Mouse (Mus musculus) heart, postnatal 25 days (tissue): ENCODE measurements around the gene Cd4. TPM values are rescaled to one million over a fixed set of nuclear protein-coding genes. Genes with fewer than 3 reads are reported as not detected.
A peak's percentile ranks its signal among the peaks of the same experiment; 100 is the strongest.
"Not testable (repeated sequence)": the region's sequence is repeated elsewhere in the genome, so short reads cannot be mapped to it uniquely, and the experiment has no call there.

Experiments used
- DNase-seq: peaks from one replicate; pipeline ENCODE4 v3.0.0; 2022; ENCODE audit warnings: low spot score
- intact Hi-C: fragments of 180-260 bp; cut with DNase I; formaldehyde crosslinking; loops from one replicate; pipeline ENCODE4 v1.15.1; 2025
- total RNA-seq, 2 experiments: library from RNA; stranded (reverse); gene quantifications; 2 replicates each; pipeline ENCODE4 v1.2.3; 2021

The Cd4 gene
- total RNA-seq, 2 experiments from 2014 or later, result 0.73 to 1.3 TPM

DNA sequence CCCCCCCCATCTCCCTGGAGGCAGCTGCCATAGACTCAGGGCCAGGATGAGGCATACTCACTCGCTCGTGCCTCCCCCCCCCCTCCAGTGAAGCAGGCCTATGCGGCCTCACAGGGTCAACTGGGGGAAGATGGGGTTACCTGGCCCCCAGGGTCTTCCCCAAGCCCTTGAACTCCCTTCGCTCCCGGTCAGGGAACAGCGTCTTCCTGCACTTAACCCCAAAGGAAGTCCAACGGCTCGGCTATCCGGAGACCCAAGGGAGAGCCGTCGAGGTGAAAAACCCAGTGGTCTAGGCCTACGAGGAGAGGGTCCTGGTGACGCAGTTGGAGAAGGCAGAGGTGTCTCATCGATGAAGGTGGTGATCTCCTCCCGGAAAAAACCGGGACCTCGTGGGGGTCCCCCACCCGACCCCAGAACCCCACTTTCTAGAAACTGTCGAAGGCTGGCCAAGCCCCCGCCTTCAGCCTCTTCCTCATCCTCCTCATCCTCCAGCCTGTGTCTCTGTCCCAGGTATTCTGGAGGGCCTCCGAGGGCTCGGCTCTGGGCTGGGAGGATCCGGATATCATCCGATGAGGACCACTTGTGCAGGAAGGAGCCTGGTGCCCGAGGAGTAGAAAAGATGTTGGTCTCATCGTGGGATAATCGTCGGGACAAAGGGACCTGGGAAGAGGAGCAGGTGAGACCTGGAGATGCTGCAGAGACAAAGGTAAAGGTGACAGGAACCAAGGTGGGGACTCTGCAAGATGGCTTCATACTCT, 29.3 kb downstream of the Cd4 start:
- DNase-seq, result no peak
- intact Hi-C loops, result no loop called here

DNA sequence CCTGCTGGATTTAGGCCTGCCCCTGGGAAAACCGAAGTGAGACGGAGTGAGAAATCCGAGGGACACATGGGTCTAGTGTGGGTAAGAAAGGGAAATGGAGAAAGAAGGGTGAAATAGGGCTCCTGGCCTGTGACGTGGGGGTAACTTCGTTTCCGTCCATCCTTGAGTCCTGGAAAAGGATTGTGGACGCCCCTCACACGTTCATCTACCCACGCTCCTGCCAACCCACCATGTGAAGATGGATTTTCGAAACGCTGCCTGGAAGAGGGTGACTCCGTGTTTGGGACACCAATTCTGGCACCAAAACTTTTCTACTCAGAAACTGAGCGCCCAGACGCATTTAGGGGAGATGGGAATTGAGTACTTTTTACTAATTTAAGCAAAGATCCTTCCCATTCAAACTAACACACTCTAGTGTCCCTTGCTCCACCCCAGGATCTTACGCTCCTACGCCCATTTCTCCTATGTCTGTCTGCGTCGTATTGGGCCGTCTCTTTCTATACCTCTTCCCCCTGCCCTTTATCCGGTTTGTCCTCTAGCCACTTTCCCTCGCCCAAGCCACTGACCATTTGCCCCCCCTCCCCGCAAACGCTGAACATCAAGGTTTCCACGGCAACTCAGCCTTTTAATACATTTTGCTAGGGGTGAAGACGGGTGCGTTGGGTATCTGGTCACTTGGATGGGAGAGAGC, 30.0 kb downstream of the Cd4 start:
- intact Hi-C loops, result no loop called here
- no peak for DNase-seq

DNA sequence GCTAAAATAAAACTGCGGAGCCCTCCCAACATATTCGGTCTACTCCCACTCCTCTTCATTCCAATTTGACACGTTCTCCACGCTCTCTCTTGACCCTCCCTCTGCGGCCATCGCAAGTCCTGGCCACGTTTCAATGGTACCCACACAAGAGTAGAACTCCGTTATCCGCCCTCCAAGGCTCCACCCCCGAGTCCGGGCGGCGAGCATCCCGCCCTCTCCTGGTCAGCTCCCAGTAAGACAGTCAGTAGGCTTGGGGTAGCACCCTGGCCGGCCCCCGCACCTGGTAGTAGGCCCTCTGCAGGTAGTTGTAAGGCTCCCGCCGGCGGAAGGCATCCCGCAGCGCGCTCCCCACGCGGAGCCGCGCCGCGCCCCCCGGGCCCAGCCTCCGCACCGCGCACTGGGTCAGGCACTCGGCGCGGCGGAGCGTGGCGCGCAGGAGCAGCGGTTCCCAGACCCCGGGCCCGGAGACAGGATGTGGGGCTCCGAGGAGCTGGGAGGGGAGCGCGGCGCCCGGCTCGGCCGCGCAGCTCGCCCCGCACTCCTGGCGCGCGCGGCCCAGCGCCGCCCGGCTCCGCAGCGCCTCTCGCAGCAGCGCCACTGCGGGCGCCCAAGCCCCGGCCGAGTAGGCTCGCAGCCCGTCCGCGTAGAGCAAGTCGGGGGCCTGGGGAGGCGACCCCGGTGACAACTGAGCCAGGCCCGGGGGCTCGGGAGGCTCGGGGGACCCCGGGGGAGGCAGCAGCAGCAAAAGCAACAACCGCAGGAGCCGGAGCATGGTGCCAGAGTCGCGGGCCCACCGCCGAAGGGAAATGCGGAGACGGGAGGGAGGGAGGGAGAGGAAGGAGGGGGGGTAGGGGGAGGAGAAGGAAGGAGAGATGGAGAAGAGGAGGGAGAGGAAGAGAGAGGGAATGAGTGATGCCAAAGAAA, 30.8 kb downstream of the Cd4 start, which contains the start of gene P3h3:
Gene P3h3, minus strand, starts transcription at position 837 of the 924 bp plus-strand sequence.
- peak; percentile 74 for DNase-seq
- intact Hi-C loops, result no loop called here

- DNase-seq, result no peak
- intact Hi-C loops, result no loop called here
These were observed 31.7 kb downstream of the Cd4 start for GRCm38 (mm10) chr6:124856321-124856720.

DNA sequence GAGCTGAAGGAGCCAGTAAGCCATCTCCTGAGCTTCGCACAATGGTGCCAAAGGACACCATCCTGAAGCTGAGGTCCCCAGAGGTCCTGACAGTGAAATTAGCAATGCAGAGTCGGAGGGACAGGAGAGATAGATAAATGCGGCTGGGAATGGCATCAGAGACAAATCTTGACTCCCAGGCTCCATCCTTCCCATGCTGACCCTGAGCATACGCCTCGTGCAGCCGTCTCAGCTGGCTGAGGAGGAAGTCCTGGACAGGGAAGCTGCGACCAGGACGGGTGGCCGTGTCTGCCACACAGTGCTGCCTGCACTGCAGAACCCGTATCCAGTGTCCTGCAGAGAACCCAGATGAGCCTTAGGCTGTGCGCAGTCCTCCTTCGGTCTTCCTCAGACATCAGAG, 33.4 kb downstream of the Cd4 start:
- intact Hi-C loops, result no loop called here
- DNase-seq, result no peak

GRCm38 (mm10) chr6:124850535-124850934, 37.5 kb downstream of the Cd4 start:
- intact Hi-C loops, result no loop called here

GRCm38 (mm10) chr6:124847305-124847704, 40.7 kb downstream of the Cd4 start:
- DNase-seq, result peak; percentile 73
- intact Hi-C loops, result loop anchor here (2.0 to 5.0 kb wide), 2 partner anchors 39 to 235 kb away; partner anchors contain the start of gene Spsb2

More at GRCm38 (mm10) chr6:124850535-124850934, 37.5 kb downstream of the Cd4 start:
- no peak for DNase-seq

GRCm38 (mm10) chr6:124840241-124841167, 47.5 kb downstream of the Cd4 start, which contains the start of gene Gnb3:
Gene Gnb3 (minus strand): TSS chr6:124840275.
- intact Hi-C loops, result no loop called here
- no peak for DNase-seq

DNA sequence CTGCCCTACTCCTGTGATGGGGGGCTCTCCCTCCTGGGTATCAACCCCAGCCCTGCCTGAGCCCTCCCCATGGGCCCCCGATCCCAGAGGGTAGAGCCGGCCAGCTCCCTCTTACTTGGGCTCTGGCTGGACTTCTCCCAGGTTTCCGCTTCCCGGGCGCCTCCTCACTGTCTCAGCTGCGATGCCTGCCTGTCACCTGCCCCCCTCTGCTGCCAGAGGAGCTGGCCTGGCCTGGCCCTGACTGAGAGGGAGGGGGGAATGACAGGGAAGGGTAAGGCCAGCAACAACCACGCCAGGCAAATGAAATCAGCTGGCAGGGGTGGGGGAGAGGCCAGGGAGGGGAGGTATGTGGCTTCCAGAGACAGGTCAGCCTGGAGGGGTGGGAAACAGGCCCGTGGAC, 48.2 kb downstream of the Cd4 start:
- intact Hi-C loops, result no loop called here
- no peak for DNase-seq

GRCm38 (mm10) chr6:124836411-124836810, 51.6 kb downstream of the Cd4 start:
- intact Hi-C loops, result no loop called here
- DNase-seq, result no peak

GRCm38 (mm10) chr6:124835531-124835930, 52.5 kb downstream of the Cd4 start:
- intact Hi-C loops, result no loop called here
- no peak for DNase-seq

DNA sequence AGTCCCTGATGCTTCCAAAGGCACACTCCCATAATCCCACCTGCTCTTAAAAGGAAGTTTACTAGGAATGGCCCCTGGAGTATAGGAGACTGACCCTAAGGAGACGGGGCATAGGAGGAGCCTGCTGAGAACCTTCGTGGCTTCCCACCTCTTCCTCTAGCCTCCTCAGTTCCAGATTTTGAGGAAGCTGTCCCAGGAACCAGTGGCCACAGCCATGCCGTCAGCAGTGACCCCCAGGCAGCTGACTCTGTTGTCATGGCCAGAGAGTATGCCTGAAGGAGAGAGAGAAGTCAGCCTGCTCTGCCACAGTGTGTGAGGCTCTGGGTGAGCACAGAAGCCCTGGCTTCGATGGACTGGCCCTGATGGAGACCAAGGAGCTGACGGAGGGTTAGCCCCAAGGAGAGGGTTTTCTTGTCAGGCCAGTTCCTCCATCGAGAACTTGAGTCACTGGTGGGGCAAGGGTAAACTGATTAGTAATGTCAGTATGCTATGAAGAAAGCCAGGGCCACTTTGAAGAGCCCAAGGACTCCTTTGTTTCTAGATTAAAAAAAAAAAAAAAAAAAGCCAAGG, 53.4 kb downstream of the Cd4 start:
- intact Hi-C loops, result no loop called here
- no peak for DNase-seq

DNA sequence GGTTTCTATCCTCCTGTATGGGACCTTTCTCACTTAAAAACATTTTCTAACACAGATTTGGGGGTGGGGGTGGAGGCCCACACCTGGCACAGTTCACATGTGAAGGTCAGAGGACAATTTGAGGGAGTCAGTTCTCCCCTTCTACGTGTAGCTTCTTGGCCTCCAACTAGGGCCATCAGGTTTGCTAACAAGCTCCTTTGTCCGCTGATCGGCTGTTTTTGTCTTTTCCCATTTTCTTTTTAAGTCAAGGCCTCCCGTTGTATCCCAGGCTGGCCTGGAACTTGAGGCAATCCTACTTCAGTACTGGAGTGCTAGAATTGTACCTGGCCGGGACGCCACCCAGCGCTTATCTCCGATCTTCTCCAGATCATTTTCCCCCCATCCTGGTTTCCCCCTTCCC, 56.4 kb downstream of the Cd4 start:
- intact Hi-C loops, result no loop called here
- DNase-seq, result no peak

GRCm38 (mm10) chr6:124831199-124831598, 56.8 kb downstream of the Cd4 start:
- DNase-seq, intact Hi-C loops: not testable (repeated sequence)

DNA sequence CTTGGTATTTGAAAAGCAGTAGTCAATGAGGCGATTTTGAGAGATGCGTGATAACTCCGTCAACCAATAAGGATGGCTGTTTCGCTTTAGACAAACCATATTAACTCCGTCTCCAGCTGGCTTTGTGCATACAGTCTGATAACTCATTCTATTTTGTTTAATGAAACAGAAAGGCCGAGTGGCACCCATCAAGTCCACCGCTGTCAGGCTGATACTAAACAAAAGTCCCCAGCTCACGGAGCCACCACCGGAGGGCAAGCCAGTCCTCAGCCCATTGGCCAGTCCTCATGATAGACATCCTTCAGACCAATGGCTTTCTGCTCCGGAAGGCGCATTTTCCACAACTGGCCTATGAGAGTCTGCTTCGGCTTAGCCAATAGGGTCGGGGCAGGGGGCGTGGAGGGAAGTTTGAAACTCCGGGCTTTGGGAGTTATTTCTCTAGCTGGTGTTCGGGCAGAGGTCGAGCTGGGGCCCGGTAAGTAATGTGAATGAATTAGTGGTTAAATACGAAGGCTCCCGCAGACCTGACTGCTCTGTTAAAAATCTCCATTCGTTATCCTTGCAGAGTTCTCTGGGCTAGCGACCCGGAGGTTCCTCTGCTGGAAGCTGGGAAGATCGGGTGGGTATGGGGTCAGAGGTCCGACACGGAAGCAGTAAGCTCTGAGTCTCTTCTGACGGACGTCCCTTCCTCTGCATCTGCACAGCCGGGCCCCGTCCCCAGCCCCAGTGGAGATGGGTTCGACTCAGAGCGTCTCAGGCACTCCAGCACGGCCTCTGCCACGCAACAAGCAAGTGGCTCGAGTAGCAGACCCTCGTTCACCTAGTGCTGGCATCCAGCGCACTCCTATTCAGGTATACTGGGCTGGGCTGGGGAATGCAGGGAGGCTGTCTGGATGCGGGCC, 58.0 kb downstream of the Cd4 start:
- DNase-seq, result peak; percentile 95
- intact Hi-C loops, result no loop called here

GRCm38 (mm10) chr6:124828868-124829798, 58.9 kb downstream of the Cd4 start, which contains the start of the genes Usp5 and Cdca3:
Gene Usp5 (minus strand): TSS chr6:124829484.
Gene Cdca3 (plus strand): TSS chr6:124829547.
- DNase-seq, result peak; percentile 99
- intact Hi-C loops, result no loop called here
